Mouse (Mus musculus) cerebellum, adult 2 months (tissue): ENCODE measurements around the gene Srd5a3. TPM values are rescaled to one million over a fixed set of nuclear protein-coding genes. Genes with fewer than 3 reads are reported as not detected.

Experiments
- DNase-seq, 2 experiments: peaks; one replicate each; pipeline ENCODE4 v3.0.0; 2021
- H3K27ac ChIP-seq: fragments of 200-500 bp; 2 replicates; pipeline ENCODE4 v1.5.1; 2012; ENCODE audit warnings: low read length, control low read depth, inconsistent platforms; ENCODE audit not compliant: insufficient read depth
- H3K27me3 ChIP-seq: fragments of 200-500 bp; 2 replicates; pipeline ENCODE4 v1.6.1; 2012; ENCODE audit warnings: inconsistent platforms, mild to moderate bottlenecking, low read length, moderate library complexity; ENCODE audit not compliant: control insufficient read depth, insufficient read depth
- H3K4me1 ChIP-seq: fragments of 200-500 bp; 2 replicates; pipeline ENCODE4 v1.6.1; 2011; ENCODE audit warnings: low read length; ENCODE audit not compliant: control insufficient read depth, insufficient read depth
- H3K4me3 ChIP-seq: fragments of 200-500 bp; replicated peaks from 2 replicates; pipeline ENCODE3; 2011; ENCODE audit warnings: mild to moderate bottlenecking, low read depth, low read length, control low read depth; ENCODE audit not compliant: insufficient read depth
- CTCF ChIP-seq: fragments of 200-500 bp; IDR thresholded peaks from 2 replicates; pipeline ENCODE4 v1.5.1; 2011; ENCODE audit warnings: low read depth, mild to moderate bottlenecking, control low read depth, low read length, moderate library complexity, borderline replicate concordance; ENCODE audit not compliant: insufficient read depth
- POLR2A ChIP-seq: fragments of 200-500 bp; IDR thresholded peaks from 2 replicates; pipeline ENCODE4 v1.6.1; 2011; ENCODE audit warnings: low read length, control low read depth, borderline replicate concordance; ENCODE audit not compliant: insufficient read depth
- WGBS: fragments of 180-500 bp; shearing (Covaris S2); methylation state at CpG from one replicate; pipeline ENCODE4 v1.1.7; 2018; 5-methylcytosine and 5-hydroxymethylcytosine counted together
- polyA plus RNA-seq: library from polyadenylated mRNA; depleted of rRNA; stranded (reverse); fragments of >200 nt; gene quantifications from 2 replicates; pipeline ENCODE4 v1.2.3, GENCODE M21; 2012

Gene Srd5a3
- polyA plus RNA-seq, 1 experiment = 19.3 TPM

DNA sequence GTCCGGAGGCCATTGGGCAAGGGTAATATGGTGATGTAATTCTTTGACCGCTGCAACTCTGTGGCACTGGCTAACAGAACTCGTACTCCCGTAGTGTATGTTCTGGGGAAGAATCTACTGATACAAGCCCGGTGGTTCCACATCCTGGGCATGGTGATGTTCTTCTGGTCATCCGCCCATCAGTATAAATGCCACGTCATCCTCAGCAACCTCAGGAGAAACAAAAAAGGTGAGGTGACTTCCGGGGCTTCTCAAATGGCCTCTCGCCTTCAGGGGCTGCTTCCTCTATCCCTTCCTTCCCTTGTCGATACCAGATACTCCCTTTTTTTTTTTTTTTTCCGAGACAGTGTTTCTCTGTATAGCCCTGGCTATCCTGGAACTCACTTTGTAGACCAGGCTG lies 13.4 kb downstream of the Srd5a3 start:
- Histone ChIP-seq H3K4me3 (no peak overlapping the region), H3K4me1 (no peaks in the 10 kb centered on the region), H3K27me3 (no peaks in the 10 kb centered on the region), H3K27ac (no peak overlapping the region)
- no peak for DNase-seq
- no peak for TF ChIP-seq POLR2A
- TF ChIP-seq CTCF = no peak
- 90% methylated on average over 11 of the region's 11 CpGs for WGBS

DNA sequence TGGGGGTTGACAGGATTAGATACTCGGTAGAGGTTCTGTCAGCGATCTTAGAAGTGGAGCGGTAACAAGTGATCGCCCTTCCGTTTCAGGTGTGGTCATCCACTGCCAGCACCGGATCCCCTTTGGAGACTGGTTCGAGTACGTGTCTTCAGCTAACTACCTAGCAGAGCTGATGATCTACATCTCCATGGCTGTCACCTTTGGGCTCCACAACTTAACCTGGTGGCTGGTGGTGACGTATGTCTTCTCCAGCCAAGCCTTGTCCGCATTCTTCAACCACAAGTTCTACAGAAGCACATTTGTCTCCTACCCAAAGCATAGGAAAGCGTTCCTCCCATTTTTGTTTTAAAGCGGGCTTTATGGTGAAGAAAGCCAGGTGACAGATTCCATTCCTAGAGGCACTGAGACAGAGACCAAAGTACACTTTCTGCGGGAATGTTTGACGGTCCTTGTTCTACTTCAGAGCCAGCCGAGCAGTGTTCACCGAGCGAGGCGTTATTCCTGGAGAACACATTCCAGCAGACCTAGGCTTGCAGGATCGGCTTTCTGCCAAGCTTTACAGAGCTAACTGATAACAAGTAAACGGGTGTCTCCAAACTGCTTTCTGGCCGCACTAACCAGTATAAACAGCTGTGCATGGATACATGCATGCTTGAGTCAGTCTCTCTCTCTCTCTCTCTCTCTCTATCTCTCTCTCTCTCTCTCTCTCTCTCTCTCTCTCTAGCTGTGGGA lies 14.5 kb downstream of the Srd5a3 start:
- Histone ChIP-seq H3K27ac (no peak overlapping the region), H3K4me3 (no peak overlapping the region), H3K27me3 (no peaks in the 10 kb centered on the region), H3K4me1 (no peaks in the 10 kb centered on the region)
- TF ChIP-seq POLR2A = no peak
- TF ChIP-seq CTCF = no peak
- no peak for DNase-seq
- 94% methylated on average over 21 of the region's 21 CpGs for WGBS

DNA sequence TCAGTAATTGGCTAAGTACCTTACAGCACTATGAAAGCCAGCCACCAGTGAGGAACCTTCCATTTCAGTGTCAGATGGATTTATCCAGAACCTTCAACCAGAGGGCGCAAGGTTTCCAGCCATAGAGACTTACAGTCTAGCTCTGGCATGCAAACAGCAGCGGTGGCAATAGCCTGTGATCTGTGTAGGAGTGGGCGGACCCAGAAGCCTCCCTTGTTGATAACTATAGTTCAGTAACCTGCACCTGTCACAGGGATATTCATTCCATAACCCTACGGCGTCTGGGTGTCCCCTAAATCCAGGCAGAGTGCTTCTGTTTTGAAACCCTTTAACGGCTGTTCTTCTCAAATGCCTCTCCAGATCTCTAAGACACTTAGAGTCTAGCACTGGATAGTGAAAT lies 19.5 kb downstream of the Srd5a3 start:
- TF ChIP-seq CTCF = no peak
- no peak for TF ChIP-seq POLR2A
- Histone ChIP-seq H3K27me3 (no peaks in the 10 kb centered on the region), H3K4me3 (no peak overlapping the region), H3K4me1 (no peaks in the 10 kb centered on the region), H3K27ac (no peak overlapping the region)
- no peak for DNase-seq
- 82% methylated on average over 6 of the region's 6 CpGs for WGBS

DNA sequence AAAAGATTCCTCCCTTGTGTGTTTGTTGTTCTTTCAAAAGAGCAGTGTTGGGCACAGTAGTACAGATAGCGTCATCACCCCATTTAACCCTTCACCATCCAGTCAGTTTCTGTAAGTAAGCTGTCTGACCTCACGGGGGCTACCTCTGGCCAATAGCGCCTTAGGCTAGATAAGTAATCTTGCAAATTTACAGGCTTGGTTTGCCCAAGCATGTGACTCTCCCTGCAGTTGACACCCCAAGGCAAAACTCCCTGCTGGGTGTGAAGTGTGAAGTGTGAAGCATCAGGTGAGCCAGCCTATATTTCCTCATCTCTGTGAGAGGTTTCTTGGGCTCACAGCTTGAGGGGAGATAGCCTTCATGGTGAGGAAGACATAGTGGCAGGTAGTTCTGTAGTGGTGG lies 20.0 kb downstream of the Srd5a3 start:
- WGBS = 72% methylated on average over 3 of the region's 3 CpGs
- no peak for DNase-seq
- Histone ChIP-seq H3K27ac (no peak overlapping the region), H3K27me3 (no peaks in the 10 kb centered on the region), H3K4me3 (no peak overlapping the region), H3K4me1 (no peaks in the 10 kb centered on the region)
- TF ChIP-seq POLR2A (no peak), CTCF (no peak)

DNA sequence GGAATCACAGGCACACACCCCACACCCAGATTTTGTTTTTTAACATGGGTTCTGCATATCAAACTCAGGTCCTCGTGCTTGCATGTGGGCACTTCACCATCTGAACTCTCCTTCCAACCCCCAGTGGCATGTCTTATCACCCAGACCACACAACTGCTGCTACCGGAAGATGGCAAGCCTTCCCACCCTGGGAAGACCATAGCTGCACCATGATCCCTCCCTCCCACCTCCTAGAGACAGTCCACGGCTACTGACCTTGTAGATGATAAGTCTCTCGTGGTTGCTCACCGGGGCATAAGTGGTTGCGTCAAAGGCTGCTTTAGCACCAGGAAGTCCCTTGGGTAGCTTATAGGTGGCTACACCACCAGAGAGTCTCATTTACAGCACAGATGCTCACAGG lies 21.4 kb downstream of the Srd5a3 start:
- TF ChIP-seq POLR2A (no peak), CTCF (no peak)

DNA sequence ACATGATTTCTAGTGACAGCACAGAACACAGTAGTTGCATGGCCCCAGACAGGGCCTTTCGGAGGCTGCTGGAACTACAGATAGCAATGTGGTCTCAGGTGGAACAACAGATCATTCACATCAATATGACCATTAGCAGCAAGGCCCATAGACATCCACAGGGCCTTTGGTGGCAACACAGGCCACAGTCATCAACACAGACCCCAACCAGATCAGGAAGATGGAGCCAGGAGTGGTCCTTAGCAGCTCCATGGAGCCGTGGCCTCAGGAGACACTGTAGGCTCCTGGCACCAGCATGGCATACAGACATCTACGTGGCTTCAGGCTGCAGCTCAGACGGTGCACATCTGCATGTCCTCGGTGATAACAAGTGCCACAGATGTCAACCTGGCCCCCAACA lies 22.9 kb downstream of the Srd5a3 start:
- Histone ChIP-seq H3K4me3 (no peak overlapping the region), H3K4me1 (no peaks in the 10 kb centered on the region), H3K27ac (no peak overlapping the region), H3K27me3 (no peaks in the 10 kb centered on the region)
- WGBS = 76% methylated on average over 5 of the region's 5 CpGs
- no peak for DNase-seq
- TF ChIP-seq POLR2A (no peak), CTCF (no peak)

More for the DNA sequence above, 21.4 kb downstream of the Srd5a3 start:
- no peak for DNase-seq
- H3K27me3 ChIP-seq = no peaks in the 10 kb centered on the region
- 91% methylated on average over 6 of the region's 6 CpGs for WGBS
- H3K4me1 ChIP-seq = no peaks in the 10 kb centered on the region
- no peak overlapping the region for H3K27ac ChIP-seq
- H3K4me3 ChIP-seq = no peak overlapping the region

DNA sequence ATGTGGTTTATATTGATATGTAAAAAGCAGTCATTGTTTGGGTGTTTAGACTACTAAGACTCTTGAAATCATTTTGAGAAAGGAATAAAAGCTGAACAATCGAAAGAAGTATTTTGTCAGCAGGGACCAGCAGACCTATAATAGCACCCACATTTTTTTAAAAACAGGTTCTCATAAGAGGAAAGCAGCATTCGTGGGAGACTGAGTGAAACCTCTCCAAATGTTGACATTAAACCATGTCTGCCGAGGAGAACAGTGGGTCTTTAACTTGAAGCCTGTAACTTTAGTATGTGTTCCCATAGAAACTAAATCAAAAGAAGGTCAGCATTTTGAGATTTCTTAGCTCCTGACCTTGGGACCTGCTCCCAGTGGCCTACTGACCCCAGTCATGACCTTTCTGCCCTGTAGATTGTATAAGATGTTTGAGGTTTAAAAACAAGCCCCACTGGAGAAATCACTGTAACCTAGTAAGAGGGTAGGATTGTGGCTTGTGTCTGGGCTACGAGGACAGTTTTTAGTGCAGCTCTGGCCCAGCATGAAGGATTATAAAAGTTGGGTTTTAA lies 23.8 kb downstream of the Srd5a3 start:
- Histone ChIP-seq H3K4me3 (no peak overlapping the region), H3K27me3 (no peaks in the 10 kb centered on the region), H3K27ac (no peak overlapping the region), H3K4me1 (no peaks in the 10 kb centered on the region)
- WGBS = 47% methylated on average over 4 of the region's 4 CpGs
- DNase-seq = no peak
- TF ChIP-seq CTCF = no peak
- TF ChIP-seq POLR2A = no peak

DNA sequence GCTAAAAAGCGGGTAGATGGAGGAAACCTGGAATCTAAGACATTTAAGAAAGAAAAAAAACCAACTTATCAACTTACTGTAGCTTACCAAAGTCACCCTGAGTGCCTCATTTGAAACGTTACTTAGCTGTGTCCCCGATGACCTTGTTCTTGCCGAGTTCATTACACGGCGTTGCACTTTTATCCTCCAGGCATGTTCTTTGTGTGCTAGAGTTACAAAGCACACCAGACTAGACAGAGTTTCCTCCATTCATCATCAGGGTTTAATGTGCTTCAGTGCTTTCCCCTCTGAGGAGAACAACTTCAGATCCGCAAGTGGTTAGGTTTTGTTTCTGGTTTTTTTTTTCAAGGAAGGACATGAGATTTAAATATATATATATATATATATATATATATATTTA lies 24.8 kb downstream of the Srd5a3 start:
- TF ChIP-seq POLR2A (no peak), CTCF (no peak)
- no peak overlapping the region for H3K27ac ChIP-seq
- no peak for DNase-seq
- H3K27me3 ChIP-seq = no peaks in the 10 kb centered on the region
- H3K4me1 ChIP-seq = no peaks in the 10 kb centered on the region
- no peak overlapping the region for H3K4me3 ChIP-seq
- 74% methylated on average over 7 of the region's 7 CpGs for WGBS

DNA sequence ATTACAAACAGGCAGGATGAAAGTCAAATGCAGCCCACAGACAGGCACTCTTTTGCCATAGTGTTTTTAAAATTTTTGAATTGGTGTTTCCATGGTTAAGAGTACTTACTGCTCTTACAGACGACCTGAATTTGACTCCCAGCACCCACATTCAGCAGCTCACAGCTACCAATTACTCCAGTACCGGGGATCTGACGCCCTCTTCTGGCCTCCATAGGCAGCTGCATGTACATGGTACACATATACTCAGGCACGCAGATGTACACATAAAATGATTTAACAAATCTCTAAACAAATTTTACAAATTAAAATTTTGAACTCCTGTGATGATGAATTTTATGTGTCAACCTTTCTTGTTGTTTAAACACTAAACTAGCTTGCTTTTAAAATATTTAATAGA lies 30.5 kb downstream of the Srd5a3 start:
- Histone ChIP-seq H3K27ac (no peak overlapping the region), H3K4me1 (no peaks in the 10 kb centered on the region), H3K4me3 (no peak overlapping the region), H3K27me3 (no peaks in the 10 kb centered on the region)
- WGBS = 71% methylated on average over 4 of the region's 4 CpGs
- TF ChIP-seq CTCF (no peak), POLR2A (no peak)
- DNase-seq = no peak
